Mouse (Mus musculus) monocyte, adult 5-6 weeks (primary cell): ENCODE data around the gene Slc30a4. TPM values are rescaled to one million over a fixed set of nuclear protein-coding genes. Genes with fewer than 3 reads are reported as not detected.
A peak's percentile ranks its signal among the peaks of the same experiment; 100 is the strongest.

Experiments
- ATAC-seq: fragments of 153-309, 156-312 bp; replicated peaks from 2 replicates; pipeline ENCODE4 v1.8.0; 2017; ENCODE audit warnings: mild to moderate bottlenecking; ENCODE audit not compliant: low TSS enrichment, insufficient number of reproducible peaks, severe bottlenecking, poor library complexity, low FRiP score
- total RNA-seq: library from RNA; stranded (forward); fragments of 200-1000, 200-491, 200-594 nt; gene quantifications from 3 replicates; pipeline ENCODE4 v1.2.3, GENCODE M21; 2017

Gene Slc30a4
- 1.1 to 3.7 TPM (median 1.6 TPM) in 3 replicates for total RNA-seq

DNA sequence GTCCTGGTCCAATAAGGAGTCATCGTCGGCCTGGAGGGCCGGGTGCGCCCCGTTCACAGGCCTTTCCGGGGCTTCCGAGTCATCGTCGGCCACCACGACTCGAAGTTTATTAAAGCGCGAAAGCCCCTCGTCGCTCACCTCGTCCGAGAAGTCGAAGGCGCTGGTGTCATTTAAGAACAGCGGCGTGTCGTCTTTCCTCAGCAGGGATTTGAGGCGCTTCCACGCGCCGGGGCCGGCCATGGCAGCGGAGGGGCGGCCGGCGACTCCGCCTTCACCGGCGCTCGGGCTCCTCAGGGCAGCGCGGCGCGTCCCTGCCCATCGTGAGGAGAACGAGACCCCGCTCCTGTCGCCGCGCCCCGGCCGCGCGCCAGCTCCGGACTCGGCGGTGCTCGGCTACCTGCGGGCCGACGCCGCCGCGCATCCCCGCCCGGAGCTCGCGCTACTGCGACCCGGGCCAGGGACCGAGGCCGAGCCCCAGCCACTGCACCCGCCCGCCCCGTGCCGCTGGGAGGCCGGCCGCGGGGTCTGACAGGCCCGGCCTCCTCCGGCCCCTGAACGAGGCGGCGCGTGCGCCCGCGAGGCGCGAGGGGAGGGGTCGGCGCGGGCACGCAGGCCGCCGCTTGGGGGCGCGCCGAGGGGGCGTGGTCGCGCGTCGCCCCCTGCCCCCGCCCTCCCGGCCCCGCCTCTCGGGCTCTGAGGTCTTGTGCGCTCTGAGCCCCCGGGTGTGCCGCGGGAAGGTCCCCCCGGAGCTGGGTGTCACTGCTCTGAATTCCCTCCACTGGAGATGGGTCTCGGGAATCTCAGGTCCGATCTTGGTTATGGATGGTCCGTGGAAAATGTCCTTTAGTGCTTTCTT is at the start of gene Slc30a4:
Slc30a4 (minus strand) TSS at position 483 of the 856 bp plus-strand sequence.
- no peak for ATAC-seq

DNA sequence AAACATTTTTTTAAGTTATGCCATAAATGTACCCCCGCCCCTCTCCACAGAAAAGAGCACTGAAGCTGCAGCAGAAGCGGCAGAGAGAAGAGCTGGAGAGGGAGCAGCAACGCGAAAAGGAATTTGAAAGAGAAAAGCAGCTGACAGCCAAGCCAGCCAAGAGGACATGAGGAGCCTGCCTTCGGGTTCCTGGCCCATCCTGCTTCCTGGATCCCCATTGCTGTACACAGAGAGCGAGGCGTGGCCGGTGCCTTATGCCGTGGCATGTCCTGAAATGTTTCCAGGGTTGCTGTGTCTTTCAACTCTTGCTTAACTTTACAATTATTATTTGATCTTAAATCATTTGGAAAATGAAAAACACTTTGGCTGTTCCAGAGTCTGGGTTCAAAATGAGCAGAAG is 44.0 kb upstream of the Slc30a4 start:
- ATAC-seq = no peak

DNA sequence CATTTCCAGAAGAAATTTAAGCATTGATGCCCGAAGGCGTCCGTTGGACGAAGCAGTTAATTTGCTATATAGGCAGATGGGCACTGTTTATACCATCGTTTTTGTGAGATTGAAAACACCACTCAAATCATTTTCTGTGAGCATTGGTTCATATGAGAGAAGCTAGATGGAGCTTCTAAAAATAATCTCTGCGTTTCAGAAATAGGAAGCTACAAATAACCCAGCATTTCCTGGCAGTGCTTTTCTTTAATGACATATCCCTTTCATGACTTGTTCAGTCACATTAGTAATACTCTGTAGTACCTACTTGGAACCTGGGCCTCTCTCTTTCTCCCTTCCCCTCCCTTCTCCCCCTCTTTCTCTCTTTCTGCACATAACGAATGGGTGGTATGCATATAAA is 36.6 kb upstream of the Slc30a4 start:
- ATAC-seq = no peak

GRCm38 (mm10) chr2:122737894-122738830 is 35.7 kb upstream of the Slc30a4 start, which contains the start of gene Bloc1s6:
Gene Bloc1s6 (plus strand): TSS chr2:122738503.
- peak; percentile 92 for ATAC-seq

GRCm38 (mm10) chr2:122731456-122731855 is 29.0 kb upstream of the Slc30a4 start:
- no peak for ATAC-seq

GRCm38 (mm10) chr2:122725604-122726003 is 23.1 kb upstream of the Slc30a4 start:
- 0 out of 2 replicates have a peak, but pooled peaks have one; percentile 50 for ATAC-seq

GRCm38 (mm10) chr2:122720564-122720963 is 18.1 kb upstream of the Slc30a4 start:
- no peak for ATAC-seq

DNA sequence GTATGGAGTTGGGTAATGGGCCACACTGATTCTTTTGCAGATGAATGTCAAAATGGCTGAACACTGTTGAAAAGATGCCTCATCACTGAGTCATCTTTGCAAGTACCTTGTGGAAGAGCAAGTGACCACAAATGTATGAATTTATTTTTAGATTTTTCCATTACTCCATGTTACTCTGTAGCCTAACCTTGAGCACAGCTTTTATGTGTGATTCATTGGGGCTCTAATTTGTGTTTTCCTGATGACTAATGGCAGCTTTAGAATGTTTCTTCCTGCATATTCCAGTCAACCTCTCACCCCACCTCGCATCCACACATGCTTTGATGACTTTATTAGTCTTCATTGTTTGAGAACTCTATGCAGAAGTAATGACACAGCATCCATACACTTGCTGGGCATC is 16.8 kb upstream of the Slc30a4 start:
- ATAC-seq = no peak

- ATAC-seq = no peak
Measured at GRCm38 (mm10) chr2:122716301-122716842, 13.9 kb upstream of the Slc30a4 start.

DNA sequence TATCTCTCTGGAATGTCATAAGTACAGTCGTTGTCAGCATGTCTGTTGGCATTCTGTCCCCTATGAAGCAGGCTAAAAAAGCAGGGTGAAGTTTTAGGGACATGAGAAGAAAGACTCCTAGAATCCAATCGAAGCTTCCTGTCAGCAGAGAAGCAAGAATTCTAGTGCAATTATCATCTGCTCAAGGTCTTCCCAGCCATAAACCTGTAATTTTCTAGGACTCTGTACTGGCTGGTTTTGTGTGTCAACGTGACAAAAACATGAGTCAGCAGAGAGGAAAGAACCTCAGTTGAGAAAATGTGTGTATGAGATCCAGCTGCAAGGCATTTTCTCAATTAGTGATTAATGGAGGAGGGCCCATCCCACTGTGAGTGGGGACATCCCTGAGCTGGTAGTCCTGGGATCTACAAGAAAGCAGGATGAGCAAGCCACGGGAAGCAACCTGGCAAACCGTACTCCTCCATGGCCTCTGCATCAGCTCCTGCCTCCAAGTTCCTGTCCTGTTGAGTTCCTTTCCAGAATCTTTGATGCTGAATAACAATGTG is 12.8 kb upstream of the Slc30a4 start:
- no peak for ATAC-seq

- no peak for ATAC-seq
Measured at GRCm38 (mm10) chr2:122712848-122713247, 10.4 kb upstream of the Slc30a4 start.

- no peak for ATAC-seq
Measured at GRCm38 (mm10) chr2:122711911-122712310, 9.4 kb upstream of the Slc30a4 start.

DNA sequence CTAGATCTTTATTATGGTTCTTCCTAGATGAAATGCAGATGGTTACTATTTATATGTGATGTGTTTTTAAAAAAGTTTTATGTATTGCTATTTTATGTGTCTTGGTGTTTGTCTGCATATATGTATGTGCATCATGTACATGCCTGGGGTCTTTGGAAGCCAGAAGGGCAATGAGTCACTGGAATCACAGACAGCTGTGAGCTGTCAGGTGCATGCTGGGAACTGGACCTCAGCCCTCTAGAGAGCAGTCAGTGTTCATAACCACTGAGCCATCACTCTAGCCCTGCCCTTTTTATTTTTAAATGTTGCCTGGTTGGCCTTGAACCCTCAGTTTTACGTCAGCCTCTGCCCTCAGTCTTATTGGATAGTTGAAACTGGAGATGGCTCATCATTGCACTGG is 6.7 kb upstream of the Slc30a4 start:
- ATAC-seq = no peak

GRCm38 (mm10) chr2:122708080-122708479 is 5.6 kb upstream of the Slc30a4 start:
- ATAC-seq = no peak

DNA sequence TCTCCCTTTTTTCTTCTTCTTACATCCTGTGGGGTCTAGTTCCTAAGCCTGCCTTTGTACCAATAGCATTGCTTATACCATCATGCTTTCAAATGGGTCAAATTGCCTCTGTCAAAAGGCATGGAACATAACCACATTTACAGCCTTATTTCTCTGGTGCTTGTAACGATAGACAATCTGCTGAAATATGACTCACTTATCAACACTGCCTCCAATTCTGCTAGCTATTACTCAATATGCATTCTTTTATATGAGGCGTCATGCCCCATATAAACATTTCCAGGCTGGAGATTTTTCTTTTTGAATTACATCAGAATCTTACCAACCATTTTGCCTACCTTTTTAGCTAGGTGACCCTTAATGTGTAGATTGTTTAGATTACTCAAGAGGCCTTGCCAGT is 2.1 kb upstream of the Slc30a4 start:
- no peak for ATAC-seq

- no peak for ATAC-seq
Measured at GRCm38 (mm10) chr2:122701871-122702180, 637 bp downstream of the Slc30a4 start.

- no peak for ATAC-seq
Measured at GRCm38 (mm10) chr2:122701012-122701411, 1.5 kb downstream of the Slc30a4 start.

GRCm38 (mm10) chr2:122697526-122697925 is 4.9 kb downstream of the Slc30a4 start:
- ATAC-seq = no peak

DNA sequence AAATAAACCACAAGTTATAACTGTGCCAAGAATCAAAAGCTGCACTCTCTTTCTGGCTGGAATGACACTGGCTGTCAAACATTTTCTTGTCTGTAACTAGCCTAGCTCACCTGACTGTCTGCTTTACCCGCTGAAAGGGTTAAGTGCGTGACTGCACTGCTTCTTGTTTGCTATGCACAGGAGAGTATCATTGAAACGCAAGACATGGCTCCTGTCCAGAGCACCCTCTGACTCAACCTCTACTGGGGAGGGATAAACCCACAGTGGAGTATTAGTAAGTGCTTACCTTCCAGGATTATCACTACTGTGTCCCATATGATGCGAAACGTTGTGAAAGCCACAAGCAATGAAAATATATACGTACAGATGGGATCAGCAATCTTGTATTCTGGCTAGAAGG is 15.8 kb downstream of the Slc30a4 start:
- no peak for ATAC-seq
